Mouse (Mus musculus) midbrain, embryonic 16.5 days (tissue): Measurements from ENCODE around the gene Pde10a. TPM values are rescaled to one million over a fixed set of nuclear protein-coding genes. Genes with fewer than 3 reads are reported as not detected.

Source experiments
- ATAC-seq: fragments of 200-750 bp; cut with Nextera tagmentation; 2 replicates; pipeline ENCODE4 v1.8.0; 2017; ENCODE audit warnings: moderate TSS enrichment
- H3K27ac ChIP-seq: fragments of 300-500 bp; sonication (generic); 2 replicates; pipeline ENCODE4 v1.5.1; 2014; ENCODE audit warnings: mild to moderate bottlenecking, low read length, mixed read lengths
- H3K27me3 ChIP-seq: fragments of 300-500 bp; sonication (generic); 2 replicates; pipeline ENCODE4 v1.6.1; 2014; ENCODE audit warnings: low read depth, low read length, mixed read lengths; ENCODE audit not compliant: control insufficient read depth, insufficient read depth
- H3K36me3 ChIP-seq: fragments of 300-500 bp; sonication (generic); 2 replicates; pipeline ENCODE4 v1.6.1; 2014; ENCODE audit warnings: mild to moderate bottlenecking, low read length, moderate library complexity, mixed read lengths; ENCODE audit not compliant: control insufficient read depth, insufficient read depth
- H3K4me1 ChIP-seq: fragments of 300-500 bp; sonication (generic); 2 replicates; pipeline ENCODE4 v1.6.1; 2014; ENCODE audit warnings: mild to moderate bottlenecking, low read length, mixed read lengths; ENCODE audit not compliant: control insufficient read depth, insufficient read depth
- H3K4me2 ChIP-seq: fragments of 300-500 bp; sonication (generic); 2 replicates; pipeline ENCODE4 v1.6.1; 2014; ENCODE audit warnings: mild to moderate bottlenecking, low read length, mixed read lengths
- H3K4me3 ChIP-seq: fragments of 300-500 bp; sonication (generic); 2 replicates; pipeline ENCODE4 v1.5.1; 2014; ENCODE audit warnings: low read depth, mild to moderate bottlenecking, low read length, moderate library complexity, mixed read lengths
- H3K9ac ChIP-seq: fragments of 300-500 bp; sonication (generic); 2 replicates; pipeline ENCODE4 v1.6.1; 2014; ENCODE audit warnings: low read depth, low read length, mixed read lengths
- H3K9me3 ChIP-seq: fragments of 300-500 bp; sonication (generic); replicated peaks from 2 replicates; pipeline ENCODE4 v1.6.1; 2014; ENCODE audit warnings: mild to moderate bottlenecking, low read length, mixed read lengths; ENCODE audit not compliant: control insufficient read depth, poor library complexity, severe bottlenecking
- WGBS: fragments of 180-500 bp; shearing (Covaris S2); extraction: QIAGEN DNeasy Blood & Tissue Kit; methylation state at CpG from one replicate; pipeline ENCODE4 v1.1.7; 2014; 5-methylcytosine and 5-hydroxymethylcytosine counted together
- polyA plus RNA-seq: library from polyadenylated mRNA; unstranded; fragments of >200 nt; fragmentation: Nextera tagmentation; extraction: Ambion mirVana; gene quantifications from 2 replicates; pipeline ENCODE4 v1.2.1, GENCODE M21; 2015

Gene Pde10a
- polyA plus RNA-seq, 1 experiment from 2014 or later = 14.3 TPM

DNA sequence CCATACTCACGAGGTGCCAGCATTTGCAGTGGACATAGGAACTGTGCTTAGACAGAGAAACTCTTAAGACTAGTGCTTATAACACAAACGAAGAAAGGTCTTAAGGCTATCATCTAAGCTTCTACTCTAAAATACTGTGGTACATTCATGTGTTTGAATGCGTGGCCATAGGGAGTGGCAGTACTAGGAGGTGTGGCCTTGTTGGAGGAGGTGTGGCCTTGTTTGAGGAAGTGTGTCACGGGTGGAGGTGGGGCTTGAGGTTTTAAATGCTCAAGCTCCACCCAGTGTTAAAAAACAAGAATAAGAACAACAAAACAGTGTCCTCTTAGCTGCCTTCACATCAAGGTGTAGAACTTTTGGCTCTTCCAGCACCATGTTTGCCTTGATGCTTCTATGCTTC lies 31.7 kb upstream of the Pde10a start:
- 91% methylated on average over 4 of the region's 4 CpGs for WGBS
- Histone ChIP-seq H3K27me3 (no peaks in the 10 kb centered on the region), H3K36me3 (no peaks in the 10 kb centered on the region), H3K4me1 (no peaks in the 10 kb centered on the region), H3K4me3 (no peak overlapping the region), H3K9me3 (no peaks in the 10 kb centered on the region), H3K9ac (no peak overlapping the region), H3K4me2 (no peak overlapping the region), H3K27ac (no peak overlapping the region)
- ATAC-seq = no peak

DNA sequence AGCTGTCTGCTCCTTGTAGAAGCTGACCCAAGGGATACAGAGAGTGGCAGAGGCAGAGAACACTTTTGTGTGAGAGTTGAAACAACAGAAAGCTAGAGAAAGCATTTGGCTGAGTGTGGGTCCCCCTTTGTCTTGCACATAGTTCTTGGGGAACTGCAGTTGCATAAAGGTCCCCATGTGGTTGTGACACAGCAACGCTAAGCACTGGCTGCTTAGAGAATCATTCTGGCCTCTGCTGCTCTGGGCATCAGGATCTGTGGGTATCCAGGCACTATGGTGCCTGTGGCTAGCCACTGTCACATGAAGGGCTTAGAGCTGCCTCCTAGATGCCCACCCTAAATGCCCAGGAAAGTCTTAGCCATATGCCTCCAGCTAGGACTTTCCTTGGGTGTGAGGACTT lies 27.0 kb upstream of the Pde10a start:
- H3K4me1 ChIP-seq = no peaks in the 10 kb centered on the region
- no peak for ATAC-seq

DNA sequence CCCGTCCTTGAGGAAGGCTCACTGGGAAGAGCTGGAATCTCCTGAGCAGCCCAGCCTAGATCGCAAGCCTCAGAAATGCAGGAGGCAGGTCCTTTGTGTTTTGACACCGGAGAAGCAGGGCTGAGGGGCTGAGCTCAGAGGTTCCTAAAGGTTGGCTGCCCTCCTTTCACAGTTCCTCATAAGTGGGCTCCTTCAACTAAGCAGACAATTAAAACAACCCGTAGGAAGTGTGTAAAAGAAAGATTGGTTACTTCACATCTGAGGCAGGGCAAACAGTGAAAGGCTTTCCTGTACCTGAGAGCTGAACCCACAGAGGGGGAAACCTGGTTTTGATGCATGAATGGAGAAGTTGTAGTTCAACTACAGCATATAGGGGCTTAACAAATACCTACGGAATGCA lies 26.5 kb upstream of the Pde10a start:
- Histone ChIP-seq H3K27ac (no peak overlapping the region), H3K9me3 (no peaks in the 10 kb centered on the region), H3K27me3 (no peaks in the 10 kb centered on the region), H3K36me3 (no peaks in the 10 kb centered on the region), H3K9ac (no peak overlapping the region), H3K4me2 (no peak overlapping the region), H3K4me1 (no peaks in the 10 kb centered on the region), H3K4me3 (no peak overlapping the region)
- no peak for ATAC-seq
- WGBS = 55% methylated on average over 5 of the region's 5 CpGs

More for the DNA sequence above, 27.0 kb upstream of the Pde10a start:
- Histone ChIP-seq H3K27ac (no peak overlapping the region), H3K9ac (no peak overlapping the region), H3K27me3 (no peaks in the 10 kb centered on the region), H3K4me2 (no peak overlapping the region), H3K36me3 (no peaks in the 10 kb centered on the region), H3K9me3 (no peaks in the 10 kb centered on the region), H3K4me3 (no peak overlapping the region)
- 95% methylated on average over 1 of the region's 1 CpGs for WGBS

DNA sequence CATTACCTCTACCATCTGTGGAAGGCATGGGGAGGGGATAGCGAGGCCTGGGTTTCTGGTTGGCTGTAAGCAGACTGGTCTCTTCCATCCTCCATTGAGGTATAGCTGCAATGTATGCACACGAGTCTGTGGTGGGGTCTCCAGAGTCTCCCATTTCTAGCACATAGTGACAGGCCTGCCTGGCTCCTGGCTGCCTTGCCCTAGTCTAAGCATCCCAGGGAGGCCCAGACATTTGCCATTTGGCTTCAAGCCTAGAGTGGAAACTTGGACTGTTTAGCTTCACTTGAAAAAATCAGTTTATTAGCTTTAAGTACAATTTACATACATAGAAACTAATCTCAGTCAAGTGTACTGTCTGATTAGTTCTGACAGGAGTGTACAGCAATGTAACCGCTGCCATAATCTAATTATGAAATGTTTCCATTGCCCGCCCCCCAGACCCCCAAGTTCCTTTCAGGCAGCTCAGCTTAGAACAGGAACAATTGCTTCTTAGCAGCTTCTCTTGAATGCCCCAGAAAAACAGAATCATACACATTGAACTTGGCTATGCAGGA lies 25.5 kb upstream of the Pde10a start:
- Histone ChIP-seq H3K4me1 (no peaks in the 10 kb centered on the region), H3K9ac (no peak overlapping the region), H3K4me3 (no peak overlapping the region), H3K36me3 (no peaks in the 10 kb centered on the region), H3K9me3 (no peaks in the 10 kb centered on the region), H3K27me3 (no peaks in the 10 kb centered on the region), H3K27ac (no peak overlapping the region), H3K4me2 (no peak overlapping the region)
- ATAC-seq = no peak
- 73% methylated on average over 4 of the region's 4 CpGs for WGBS

DNA sequence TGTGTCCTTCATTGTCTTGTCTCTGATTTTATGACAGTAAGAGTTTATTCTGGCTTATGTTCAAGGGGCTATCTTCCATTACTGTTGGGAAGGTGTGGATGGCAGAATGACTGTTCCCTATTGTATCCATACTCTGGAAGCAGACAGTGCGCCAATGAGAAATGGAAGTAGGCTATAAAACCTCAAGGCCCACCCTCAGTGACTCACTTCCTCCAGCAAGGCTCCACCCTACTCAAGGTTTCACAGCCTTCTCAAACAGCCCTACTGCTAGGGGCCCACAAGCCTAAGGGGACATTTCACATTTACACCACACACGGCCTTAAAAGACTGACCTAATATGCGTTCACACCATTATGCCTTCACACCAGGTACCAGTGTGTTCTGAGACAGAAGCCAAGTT lies 20.8 kb upstream of the Pde10a start:
- Histone ChIP-seq H3K36me3 (no peaks in the 10 kb centered on the region), H3K4me3 (no peak overlapping the region), H3K27ac (no peak overlapping the region), H3K9ac (no peak overlapping the region), H3K27me3 (no peaks in the 10 kb centered on the region), H3K9me3 (no peaks in the 10 kb centered on the region), H3K4me1 (peaks cover 17% of the 10 kb centered on the region), H3K4me2 (no peak overlapping the region)
- 92% methylated on average over 3 of the region's 3 CpGs for WGBS
- ATAC-seq = no peak

DNA sequence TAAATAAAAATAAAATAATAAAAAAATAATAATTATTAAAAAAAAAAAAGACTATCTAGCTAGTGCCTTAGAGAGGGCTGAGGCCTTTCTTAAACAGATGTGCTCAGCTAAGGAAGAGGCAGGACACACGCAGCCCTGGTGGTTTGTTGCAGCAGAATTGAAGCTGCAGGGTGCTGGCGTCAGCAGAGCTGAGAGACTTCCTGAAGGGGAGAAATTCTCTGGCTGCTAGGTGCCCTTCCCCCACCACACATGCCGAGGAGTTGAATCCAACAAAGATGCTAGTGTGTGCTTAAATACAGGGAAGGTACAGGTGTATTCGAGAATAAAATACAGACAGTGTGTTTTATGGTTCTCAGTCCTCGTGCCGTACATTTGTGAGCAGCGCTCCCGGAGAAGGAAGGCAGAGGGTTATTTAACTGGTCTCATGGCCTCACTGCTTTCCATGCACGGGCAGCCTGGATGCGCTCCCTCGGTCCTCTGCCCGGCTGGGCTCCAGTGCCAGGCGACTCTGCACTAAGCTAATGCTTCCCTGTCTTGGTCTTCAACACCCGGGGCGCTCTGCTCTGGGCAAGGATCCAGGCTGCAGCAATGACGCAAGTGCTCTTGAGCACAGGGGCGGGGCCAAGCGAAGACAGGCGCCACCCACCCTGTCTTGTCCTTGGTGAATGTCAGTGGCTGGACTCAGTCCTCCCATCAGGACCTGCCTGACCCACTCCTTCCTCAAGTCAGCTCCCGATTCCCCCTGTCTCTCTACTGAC lies 19.3 kb upstream of the Pde10a start:
- Histone ChIP-seq H3K27ac (peak overlapping the region; percentile 88), H3K27me3 (no peaks in the 10 kb centered on the region), H3K36me3 (no peaks in the 10 kb centered on the region), H3K4me3 (peak overlapping the region; percentile 40), H3K9me3 (no peaks in the 10 kb centered on the region), H3K4me2 (peak overlapping the region; percentile 66), H3K4me1 (peaks cover 17% of the 10 kb centered on the region), H3K9ac (peak overlapping the region; percentile 70)
- WGBS = under 1% methylated on average over 20 of the region's 20 CpGs
- peak; percentile 82 for ATAC-seq

DNA sequence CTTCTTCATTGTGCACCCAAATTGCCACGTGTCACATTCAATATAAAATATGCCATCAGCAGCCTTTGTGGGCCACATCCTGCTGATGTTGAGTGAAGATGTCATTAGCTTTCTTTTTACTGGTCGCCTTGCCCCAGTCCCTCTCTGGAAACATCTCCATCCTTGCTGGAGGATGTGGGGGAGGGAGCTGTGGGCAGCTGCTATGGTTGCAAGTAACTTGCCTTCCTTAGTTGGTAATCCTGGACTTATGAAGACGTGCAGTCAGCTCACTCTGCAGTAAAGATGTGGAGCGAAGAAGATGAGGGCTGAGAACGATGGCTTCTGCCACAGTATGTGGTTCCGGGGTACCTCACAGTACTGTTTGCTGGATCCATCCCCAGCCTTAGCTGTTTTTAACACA lies 18.4 kb upstream of the Pde10a start:
- Histone ChIP-seq H3K27ac (no peak overlapping the region), H3K36me3 (no peaks in the 10 kb centered on the region)
- 48% methylated on average over 6 of the region's 6 CpGs for WGBS

DNA sequence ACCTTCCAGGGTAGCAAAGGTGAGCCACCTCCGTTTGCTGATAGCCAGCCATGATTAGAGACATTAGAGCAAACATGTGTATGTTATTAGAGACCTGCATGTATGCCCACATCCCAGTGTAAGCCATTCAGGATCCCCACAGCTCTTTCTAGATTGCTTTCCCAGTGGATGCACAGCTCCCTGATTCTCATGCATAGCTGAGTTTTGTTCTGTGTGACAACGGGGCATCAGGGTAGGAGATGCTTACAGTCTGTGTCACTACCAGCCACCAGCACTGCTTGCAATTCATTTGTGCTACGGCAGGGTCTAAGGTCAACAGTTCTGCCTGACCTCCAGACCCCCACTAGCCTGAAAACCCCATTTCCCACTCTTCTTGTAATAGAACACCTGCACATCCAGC lies 17.5 kb upstream of the Pde10a start:
- Histone ChIP-seq H3K4me1 (peaks cover 17% of the 10 kb centered on the region), H3K9ac (peak overlapping the region; percentile 37; the same call in 1 of the 2 replicates), H3K27ac (no peak overlapping the region), H3K27me3 (no peaks in the 10 kb centered on the region), H3K36me3 (no peaks in the 10 kb centered on the region), H3K9me3 (no peaks in the 10 kb centered on the region), H3K4me2 (peak overlapping the region; percentile 54), H3K4me3 (no peak overlapping the region)
- 0 out of 2 replicates have a peak, but pooled peaks have one; percentile 6 for ATAC-seq
- 1% methylated on average over 3 of the region's 3 CpGs for WGBS

More for the DNA sequence above, 18.4 kb upstream of the Pde10a start:
- no peak overlapping the region for H3K9ac ChIP-seq
- no peaks in the 10 kb centered on the region for H3K9me3 ChIP-seq
- no peak overlapping the region for H3K4me3 ChIP-seq
- ATAC-seq = no peak
- no peaks in the 10 kb centered on the region for H3K27me3 ChIP-seq
- no peak overlapping the region for H3K4me2 ChIP-seq
- peaks cover 17% of the 10 kb centered on the region for H3K4me1 ChIP-seq
